In genomic region chr11:22962101-22962500, GRCm38 (mm10) we compare ENCODE assay signal across 21 mouse cellular contexts.
"Had no signal": no experiment of that assay in that cellular context is flagged by ENCODE, and none has a peak within 500 bp of the region (broad histone marks: within the 10 kb centered on the region; RNA-seq: fewer than 3 reads in every experiment).

No protein-coding gene starts in this region.

- H3K27me3 ChIP-seq: limb, embryonic 15.5 days; megakaryocyte, embryonic 14.5 days; midbrain, embryonic 12.5 days; midbrain, embryonic 15.5 days; neural tube, embryonic 12.5 days; neural tube, embryonic 15.5 days; stomach, embryonic 15.5 days had no signal

- DNase-seq: kidney, adult 2 months; kidney, postnatal 10 days; kidney, postnatal 36 days; liver, postnatal 0 days; lung, embryonic 14.5 days; right cerebral cortex, adult 18-20 months; right cerebral cortex, postnatal 14 days; spleen, adult 18-20 months; thymus, postnatal 36 days had no signal

- H3K4me3 ChIP-seq: limb, embryonic 15.5 days; megakaryocyte, embryonic 14.5 days; midbrain, embryonic 12.5 days; midbrain, embryonic 15.5 days; neural tube, embryonic 12.5 days; neural tube, embryonic 15.5 days; stomach, embryonic 15.5 days had no signal

- H3K4me2 ChIP-seq: limb, embryonic 15.5 days; liver, embryonic 11.5 days; lung, embryonic 14.5 days; midbrain, embryonic 12.5 days; midbrain, embryonic 15.5 days; neural tube, embryonic 12.5 days; neural tube, embryonic 15.5 days; stomach, embryonic 15.5 days had no signal

- H3K4me1 ChIP-seq: limb, embryonic 15.5 days; midbrain, embryonic 12.5 days; midbrain, embryonic 15.5 days; neural tube, embryonic 12.5 days; neural tube, embryonic 15.5 days; stomach, embryonic 15.5 days had no signal

- H3K36me3 ChIP-seq: midbrain, embryonic 15.5 days; neural tube, embryonic 15.5 days had no signal

- H3K27ac ChIP-seq: limb, embryonic 15.5 days; liver, embryonic 14.5 days; macrophage; midbrain, embryonic 12.5 days; midbrain, embryonic 15.5 days; neural tube, embryonic 12.5 days; neural tube, embryonic 15.5 days; stomach, embryonic 15.5 days had no signal

- H3K9ac ChIP-seq: limb, embryonic 15.5 days; liver, embryonic 14.5 days; liver, postnatal 0 days; lung, embryonic 14.5 days; midbrain, embryonic 12.5 days; midbrain, embryonic 15.5 days; neural tube, embryonic 12.5 days; neural tube, embryonic 15.5 days; stomach, embryonic 15.5 days had no signal

- ATAC-seq: intestine, postnatal 0 days; liver, postnatal 0 days; lung, postnatal 0 days; midbrain, embryonic 15.5 days had no signal

- H3K9me3 ChIP-seq: limb, embryonic 15.5 days; midbrain, embryonic 15.5 days; neural tube, embryonic 15.5 days; stomach, embryonic 15.5 days had no signal
